Mouse (Mus musculus): ENCODE data around the gene 4933428G20Rik. TPM values are rescaled to one million over a fixed set of nuclear protein-coding genes. Genes with fewer than 3 reads are reported as not detected.

4933428G20Rik gene
- polyA plus RNA-seq, 1 experiment from 2014 or later, result not detected

DNA sequence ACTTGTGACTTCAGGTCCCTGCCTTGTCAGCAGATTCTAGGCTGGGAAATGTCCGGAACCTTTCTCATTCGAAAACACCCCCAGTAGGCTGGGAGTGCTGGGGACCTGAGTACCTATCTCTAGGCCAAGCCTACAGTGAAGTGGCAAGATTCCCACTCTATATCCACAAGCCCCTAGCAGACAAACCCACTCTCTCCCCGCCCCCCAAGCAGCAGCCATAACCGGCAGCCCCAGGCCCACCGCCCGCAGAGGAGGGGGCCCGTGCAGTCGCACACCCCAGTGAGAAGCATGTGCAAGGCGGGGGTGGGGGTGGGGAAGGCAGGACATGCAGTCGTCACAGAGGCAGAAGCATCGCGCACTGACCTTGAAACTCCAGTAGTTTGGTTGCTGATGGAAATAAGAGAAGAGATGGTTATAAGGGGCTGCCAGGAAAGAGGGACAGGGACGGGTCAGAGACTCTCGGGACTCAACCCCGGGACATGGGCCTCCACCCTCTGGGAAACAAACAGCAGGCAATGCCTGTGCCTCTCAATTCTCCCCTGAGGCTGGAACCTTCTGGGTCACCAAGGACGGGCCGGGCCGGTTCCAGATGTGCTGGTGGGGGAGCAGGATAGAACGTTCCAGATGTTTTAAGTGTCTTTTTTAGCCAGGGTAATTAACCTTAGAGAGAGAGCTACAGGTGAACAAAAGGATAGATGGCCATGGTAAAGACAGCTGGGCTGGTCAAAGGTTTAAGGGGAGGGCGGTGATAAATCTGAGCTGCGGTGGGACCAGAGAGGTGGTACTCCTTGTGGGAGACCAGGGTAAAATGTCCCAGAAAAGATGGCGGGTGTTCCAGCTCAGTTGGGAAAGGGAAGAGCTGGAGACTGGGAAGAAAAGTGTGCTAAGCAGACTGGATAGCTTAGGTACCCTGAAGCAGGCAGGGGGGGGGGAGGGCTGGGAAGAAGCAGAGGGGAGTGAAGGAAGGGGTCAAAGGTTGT lies 42.3 kb upstream of the 4933428G20Rik start:
- Histone ChIP-seq H3K4me2 (ENCODE audit: low read length) (no peak overlapping the region), H3K9me3 (replicated peaks; ENCODE audit: control insufficient read depth, low read length) (no peaks in the 10 kb centered on the region), H3K27ac (ENCODE audit: low read depth, low read length) (no peak overlapping the region), H3K4me1 (ENCODE audit: control insufficient read depth, insufficient read depth, low read length) (peaks cover 50% of the 10 kb centered on the region), H3K27me3 (replicated peaks; ENCODE audit: control insufficient read depth, insufficient read depth, low read length) (0 out of 2 replicates have a peak, but pooled peaks cover 11% of the 10 kb centered on the region), H3K4me3 (ENCODE audit: low read depth, low read length) (no peak overlapping the region), H3K9ac (ENCODE audit: low read length) (no peak overlapping the region), H3K36me3 (ENCODE audit: control insufficient read depth, insufficient read depth, low read length) (0 out of 2 replicates have a peak, but pooled peaks cover 11% of the 10 kb centered on the region)
- no peak for ATAC-seq
- DNase-seq (ENCODE audit: low spot score), result no peak
- WGBS, result 82% methylated on average over 22 of the region's 22 CpGs

DNA sequence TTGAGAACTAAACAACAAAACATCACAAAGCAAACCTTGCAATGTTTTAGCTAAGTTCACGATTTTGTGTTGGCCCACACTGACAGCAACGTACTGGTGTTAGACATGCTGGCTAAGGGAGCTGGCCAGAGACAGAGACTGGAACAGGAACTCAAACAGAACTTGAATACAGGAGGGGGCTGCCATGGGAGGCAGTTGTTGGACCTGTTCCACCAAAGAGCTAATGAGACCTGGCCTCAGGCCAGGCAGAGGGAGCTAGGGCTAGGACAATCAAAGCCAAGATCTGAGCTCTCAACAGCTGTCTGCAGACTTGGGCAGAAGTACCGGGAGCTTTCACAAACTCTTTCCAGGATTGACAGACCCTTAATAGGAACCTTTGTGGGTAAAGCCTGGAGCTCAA lies 40.5 kb upstream of the 4933428G20Rik start:
- Histone ChIP-seq H3K9me3 (replicated peaks; ENCODE audit: control insufficient read depth, low read length) (no peaks in the 10 kb centered on the region), H3K27me3 (replicated peaks; ENCODE audit: control insufficient read depth, insufficient read depth, low read length) (peaks cover 19% of the 10 kb centered on the region), H3K4me3 (ENCODE audit: low read depth, low read length) (no peak overlapping the region), H3K36me3 (ENCODE audit: control insufficient read depth, insufficient read depth, low read length) (peaks cover 16% of the 10 kb centered on the region), H3K9ac (ENCODE audit: low read length) (no peak overlapping the region), H3K4me1 (ENCODE audit: control insufficient read depth, insufficient read depth, low read length) (peaks cover 50% of the 10 kb centered on the region), H3K27ac (ENCODE audit: low read depth, low read length) (peak overlapping the region; percentile 70; the same call in 1 of the 2 replicates), H3K4me2 (ENCODE audit: low read length) (no peak overlapping the region)
- ATAC-seq, result peak; percentile 63
- peak; percentile 92 for DNase-seq (ENCODE audit: low spot score)
- WGBS, result 22% methylated on average over 3 of the region's 3 CpGs

- Histone ChIP-seq H3K27me3 (replicated peaks; ENCODE audit: control insufficient read depth, insufficient read depth, low read length) (peaks cover 24% of the 10 kb centered on the region), H3K4me1 (ENCODE audit: control insufficient read depth, insufficient read depth, low read length) (peaks cover 50% of the 10 kb centered on the region)
Measured at GRCm38 (mm10) chr11:97540136-97540535, 40.0 kb upstream of the 4933428G20Rik start.

DNA sequence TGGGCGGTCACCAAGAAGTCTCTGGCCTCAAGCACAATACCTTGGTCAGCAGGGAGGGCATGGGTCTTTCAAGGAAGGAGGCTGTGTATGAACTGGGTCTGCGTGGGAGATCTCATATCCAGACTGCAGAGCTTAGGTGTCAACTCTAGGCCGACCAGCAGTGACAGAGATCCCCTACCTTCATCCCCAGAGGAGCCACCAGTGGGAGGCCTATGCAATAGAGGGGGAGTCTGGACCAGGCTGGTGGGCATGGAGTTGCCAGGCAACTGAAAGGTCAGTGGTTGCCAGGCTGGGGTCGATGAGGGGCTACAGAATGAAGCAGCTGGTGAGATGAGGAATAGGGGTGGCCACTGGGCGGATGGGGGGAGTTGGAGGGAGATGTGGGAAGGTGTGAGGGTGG lies 39.5 kb upstream of the 4933428G20Rik start:
- ATAC-seq (no peak), DNase-seq (ENCODE audit: low spot score) (no peak)
- Histone ChIP-seq H3K27me3 (replicated peaks; ENCODE audit: control insufficient read depth, insufficient read depth, low read length) (peaks cover 29% of the 10 kb centered on the region), H3K9me3 (replicated peaks; ENCODE audit: control insufficient read depth, low read length) (no peaks in the 10 kb centered on the region), H3K4me3 (ENCODE audit: low read depth, low read length) (no peak overlapping the region), H3K9ac (ENCODE audit: low read length) (no peak overlapping the region), H3K4me1 (ENCODE audit: control insufficient read depth, insufficient read depth, low read length) (peaks cover 54% of the 10 kb centered on the region), H3K36me3 (ENCODE audit: control insufficient read depth, insufficient read depth, low read length) (peaks cover 18% of the 10 kb centered on the region), H3K4me2 (ENCODE audit: low read length) (no peak overlapping the region), H3K27ac (ENCODE audit: low read depth, low read length) (no peak overlapping the region)
- 67% methylated on average over 5 of the region's 5 CpGs for WGBS

More at GRCm38 (mm10) chr11:97540136-97540535, 40.0 kb upstream of the 4933428G20Rik start:
- Histone ChIP-seq H3K4me2 (ENCODE audit: low read length) (no peak overlapping the region), H3K9me3 (replicated peaks; ENCODE audit: control insufficient read depth, low read length) (no peaks in the 10 kb centered on the region), H3K9ac (ENCODE audit: low read length) (no peak overlapping the region), H3K4me3 (ENCODE audit: low read depth, low read length) (no peak overlapping the region), H3K27ac (ENCODE audit: low read depth, low read length) (peak overlapping the region; percentile 70; the same call in 1 of the 2 replicates), H3K36me3 (ENCODE audit: control insufficient read depth, insufficient read depth, low read length) (peaks cover 15% of the 10 kb centered on the region)
- DNase-seq (ENCODE audit: low spot score) (no peak), ATAC-seq (no peak)
- 49% methylated on average over 3 of the region's 3 CpGs for WGBS

DNA sequence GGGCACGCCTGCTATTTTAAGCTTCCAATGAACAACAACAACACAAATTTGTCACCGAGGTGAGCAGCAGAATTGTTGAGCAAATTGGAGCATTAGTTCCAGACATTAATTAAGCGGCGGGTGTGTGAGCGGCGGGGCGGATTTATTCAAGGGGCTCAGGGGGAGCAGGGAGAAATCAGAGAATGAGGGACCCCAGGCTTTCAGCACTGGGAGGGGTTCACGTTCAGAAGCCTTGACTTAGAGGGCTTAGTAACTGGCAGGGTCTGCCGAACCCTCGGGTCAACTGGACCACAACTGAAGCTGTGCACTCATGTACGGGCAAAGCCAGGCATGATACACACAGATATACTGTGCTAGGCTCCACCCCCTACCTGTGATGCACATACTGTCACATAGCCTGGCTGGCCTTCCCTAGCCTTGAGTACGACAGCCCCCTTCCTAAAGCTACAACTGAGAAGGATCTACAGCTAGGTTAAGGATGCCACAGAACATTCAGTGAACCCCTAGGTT lies 37.5 kb upstream of the 4933428G20Rik start:
- Histone ChIP-seq H3K4me1 (ENCODE audit: control insufficient read depth, insufficient read depth, low read length) (peaks cover 48% of the 10 kb centered on the region), H3K27ac (ENCODE audit: low read depth, low read length) (no peak overlapping the region), H3K4me2 (ENCODE audit: low read length) (peak overlapping the region; percentile 54; the same call in 1 of the 2 replicates), H3K9ac (ENCODE audit: low read length) (peak overlapping the region; percentile 29; the same call in 1 of the 2 replicates), H3K9me3 (replicated peaks; ENCODE audit: control insufficient read depth, low read length) (no peaks in the 10 kb centered on the region), H3K4me3 (ENCODE audit: low read depth, low read length) (no peak overlapping the region), H3K27me3 (replicated peaks; ENCODE audit: control insufficient read depth, insufficient read depth, low read length) (peaks cover 48% of the 10 kb centered on the region), H3K36me3 (ENCODE audit: control insufficient read depth, insufficient read depth, low read length) (peaks cover 37% of the 10 kb centered on the region)
- 9% methylated on average over 12 of the region's 12 CpGs for WGBS
- peak; percentile 55 for DNase-seq (ENCODE audit: low spot score)
- no peak for ATAC-seq

- DNase-seq (ENCODE audit: low spot score), result peak; percentile 56
- Histone ChIP-seq H3K4me1 (ENCODE audit: control insufficient read depth, insufficient read depth, low read length) (peaks cover 44% of the 10 kb centered on the region), H3K27me3 (replicated peaks; ENCODE audit: control insufficient read depth, insufficient read depth, low read length) (peaks cover 54% of the 10 kb centered on the region), H3K36me3 (ENCODE audit: control insufficient read depth, insufficient read depth, low read length) (peaks cover 38% of the 10 kb centered on the region), H3K4me2 (ENCODE audit: low read length) (peak overlapping the region; percentile 54), H3K4me3 (ENCODE audit: low read depth, low read length) (peak overlapping the region; percentile 19), H3K9ac (ENCODE audit: low read length) (peak overlapping the region; percentile 61), H3K27ac (ENCODE audit: low read depth, low read length) (no peak overlapping the region; the same call in 1 of the 2 replicates), H3K9me3 (replicated peaks; ENCODE audit: control insufficient read depth, low read length) (no peaks in the 10 kb centered on the region)
- 0 out of 2 replicates have a peak, but pooled peaks have one; percentile 16 for ATAC-seq
- WGBS, result 2% methylated on average over 34 of the region's 36 CpGs
Measured at GRCm38 (mm10) chr11:97536835-97537579, 36.9 kb upstream of the 4933428G20Rik start.

GRCm38 (mm10) chr11:97536083-97536747 lies 36.1 kb upstream of the 4933428G20Rik start:
- Histone ChIP-seq H3K4me1 (ENCODE audit: control insufficient read depth, insufficient read depth, low read length) (peaks cover 44% of the 10 kb centered on the region), H3K27ac (ENCODE audit: low read depth, low read length) (no peak overlapping the region), H3K36me3 (ENCODE audit: control insufficient read depth, insufficient read depth, low read length) (peaks cover 38% of the 10 kb centered on the region), H3K4me2 (ENCODE audit: low read length) (peak overlapping the region; percentile 54), H3K9me3 (replicated peaks; ENCODE audit: control insufficient read depth, low read length) (no peaks in the 10 kb centered on the region), H3K27me3 (replicated peaks; ENCODE audit: control insufficient read depth, insufficient read depth, low read length) (peaks cover 54% of the 10 kb centered on the region), H3K4me3 (ENCODE audit: low read depth, low read length) (no peak overlapping the region), H3K9ac (ENCODE audit: low read length) (no peak overlapping the region; the same call in 1 of the 2 replicates)
- ATAC-seq (no peak), DNase-seq (ENCODE audit: low spot score) (no peak)
- 30% methylated on average over 35 of the region's 35 CpGs for WGBS

DNA sequence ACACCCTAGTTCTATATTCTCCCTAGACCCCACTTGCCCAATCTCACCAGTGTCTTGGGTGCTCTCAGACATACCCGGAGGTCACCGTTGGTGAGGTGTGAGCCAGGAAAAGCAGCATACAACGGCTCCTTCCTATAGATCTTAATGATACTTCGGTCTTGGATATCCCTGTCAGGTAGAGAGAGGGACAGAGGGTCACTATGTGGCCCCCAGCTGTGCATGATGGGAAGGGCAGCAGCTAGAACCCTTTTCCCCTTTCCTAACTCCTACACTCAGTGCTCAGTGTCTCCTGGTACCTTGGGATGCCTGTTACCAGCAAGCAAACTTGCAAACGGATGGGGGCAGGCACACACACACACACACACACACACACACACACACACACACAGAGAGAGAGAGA lies 35.5 kb upstream of the 4933428G20Rik start:
- 51% methylated on average over 5 of the region's 5 CpGs for WGBS
- H3K4me1 ChIP-seq (ENCODE audit: control insufficient read depth, insufficient read depth, low read length), result peaks cover 41% of the 10 kb centered on the region
- no peak overlapping the region for H3K27ac ChIP-seq (ENCODE audit: low read depth, low read length)
- no peak for DNase-seq (ENCODE audit: low spot score)
- peaks cover 54% of the 10 kb centered on the region for H3K27me3 ChIP-seq (replicated peaks; ENCODE audit: control insufficient read depth, insufficient read depth, low read length)
- no peak overlapping the region for H3K4me2 ChIP-seq (ENCODE audit: low read length)
- ATAC-seq, result no peak
- no peak overlapping the region for H3K9ac ChIP-seq (ENCODE audit: low read length)
- peaks cover 44% of the 10 kb centered on the region for H3K36me3 ChIP-seq (ENCODE audit: control insufficient read depth, insufficient read depth, low read length)
- H3K4me3 ChIP-seq (ENCODE audit: low read depth, low read length), result no peak overlapping the region
- no peaks in the 10 kb centered on the region for H3K9me3 ChIP-seq (replicated peaks; ENCODE audit: control insufficient read depth, low read length)

Measured in forebrain, embryonic 14.5 days (tissue).